Mouse (Mus musculus) limb, embryonic 15.5 days (tissue): ENCODE results near the gene Col18a1. TPM values are rescaled to one million over a fixed set of nuclear protein-coding genes. Genes with fewer than 3 reads are reported as not detected.
A peak's percentile ranks its signal among the peaks of the same experiment; 100 is the strongest.

Experiments used
- ATAC-seq: fragments of 200-750 bp; cut with Nextera tagmentation; 2 replicates; pipeline ENCODE4 v1.8.0; 2017; ENCODE audit warnings: low read depth, moderate TSS enrichment; ENCODE audit not compliant: insufficient number of reproducible peaks, low FRiP score, low TSS enrichment
- H3K27ac ChIP-seq: fragments of 300-500 bp; sonication (generic); 2 replicates; pipeline ENCODE4 v1.5.1; 2015; ENCODE audit warnings: moderate library complexity, mild to moderate bottlenecking, inconsistent platforms
- H3K27me3 ChIP-seq: fragments of 300-500 bp; sonication (generic); 2 replicates; pipeline ENCODE4 v1.6.1; 2015; ENCODE audit warnings: inconsistent platforms
- H3K36me3 ChIP-seq: fragments of 300-500 bp; sonication (generic); 2 replicates; pipeline ENCODE4 v1.6.1; 2015; ENCODE audit warnings: inconsistent platforms
- H3K4me1 ChIP-seq: fragments of 300-500 bp; sonication (generic); 2 replicates; pipeline ENCODE4 v1.6.1; 2015; ENCODE audit warnings: inconsistent platforms
- H3K4me2 ChIP-seq: fragments of 300-500 bp; sonication (generic); 2 replicates; pipeline ENCODE4 v1.6.1; 2015; ENCODE audit warnings: mild to moderate bottlenecking, inconsistent platforms
- H3K4me3 ChIP-seq: fragments of 300-500 bp; sonication (generic); 2 replicates; pipeline ENCODE4 v1.5.1; 2015; ENCODE audit warnings: mild to moderate bottlenecking, inconsistent platforms
- H3K9ac ChIP-seq: fragments of 300-500 bp; sonication (generic); 2 replicates; pipeline ENCODE4 v1.6.1; 2015; ENCODE audit warnings: inconsistent platforms
- H3K9me3 ChIP-seq: fragments of 300-500 bp; sonication (generic); 2 replicates; pipeline ENCODE4 v1.6.1; 2016; ENCODE audit warnings: inconsistent platforms
- WGBS: fragments of 180-500 bp; shearing (Covaris S2); methylation state at CpG from one replicate; pipeline ENCODE4 v1.1.7; 2015; 5-methylcytosine and 5-hydroxymethylcytosine counted together
- polyA plus RNA-seq: library from polyadenylated mRNA; unstranded; fragments of >200 nt; fragmentation: Nextera tagmentation; extraction: Ambion mirVana; gene quantifications from 2 replicates; pipeline ENCODE4 v1.2.1, GENCODE M21; 2015

Gene Col18a1
- polyA plus RNA-seq, 1 experiment from 2014 or later = 93.5 TPM

DNA sequence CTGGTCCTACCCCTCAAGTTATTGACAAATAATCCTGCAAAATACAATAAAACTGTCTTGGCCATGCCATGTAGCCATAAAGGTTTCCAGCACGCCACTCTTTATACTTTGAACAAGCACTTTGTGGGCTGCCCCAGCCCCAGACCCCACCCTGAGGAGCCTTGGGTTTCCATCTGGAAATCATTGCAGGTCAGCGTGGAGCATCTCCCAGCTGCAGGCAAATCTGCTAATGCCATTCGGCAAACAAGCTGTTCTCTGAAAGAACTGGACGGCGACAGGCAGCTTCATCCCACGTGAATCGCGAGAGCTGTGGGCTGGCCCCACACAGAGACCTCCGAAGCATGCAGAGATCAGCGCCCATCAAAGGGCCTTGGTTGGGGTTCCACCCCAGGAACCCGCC lies 34.2 kb downstream of the Col18a1 start:
- Histone ChIP-seq H3K9me3 (no peaks in the 10 kb centered on the region), H3K27ac (peak overlapping the region; percentile 62), H3K4me3 (no peak overlapping the region), H3K27me3 (no peaks in the 10 kb centered on the region), H3K4me1 (peaks cover 45% of the 10 kb centered on the region), H3K4me2 (no peak overlapping the region), H3K36me3 (no peaks in the 10 kb centered on the region), H3K9ac (no peak overlapping the region)
- WGBS = 13% methylated on average over 11 of the region's 11 CpGs
- peak; percentile 33; the same call in 1 of the 2 replicates for ATAC-seq

DNA sequence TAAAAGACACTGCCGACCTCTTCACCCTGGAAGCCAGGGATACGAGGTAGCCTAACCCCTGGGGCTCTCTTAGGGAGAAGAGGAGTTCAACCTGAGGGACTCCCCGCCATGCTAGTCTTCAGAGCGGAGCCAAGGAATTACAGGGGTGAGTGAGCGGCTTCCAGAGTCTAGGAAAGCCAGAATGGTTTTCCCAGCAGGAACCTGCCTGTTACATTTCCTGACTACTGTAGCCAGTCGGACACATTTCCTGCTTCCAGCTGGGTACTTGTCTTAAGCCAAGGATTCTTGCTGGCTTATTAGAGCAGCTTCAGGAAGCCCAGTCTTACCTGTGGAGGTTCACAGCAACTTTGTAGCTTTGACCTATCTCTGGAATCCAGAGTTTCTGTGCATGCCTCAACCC lies 34.8 kb downstream of the Col18a1 start:
- Histone ChIP-seq H3K4me1 (peaks cover 45% of the 10 kb centered on the region), H3K4me3 (no peak overlapping the region), H3K36me3 (no peaks in the 10 kb centered on the region), H3K27me3 (no peaks in the 10 kb centered on the region), H3K4me2 (no peak overlapping the region), H3K9ac (no peak overlapping the region; the same call in 1 of the 2 replicates), H3K27ac (peak overlapping the region; percentile 62), H3K9me3 (no peaks in the 10 kb centered on the region)
- WGBS = 45% methylated on average over 6 of the region's 6 CpGs
- no peak for ATAC-seq

DNA sequence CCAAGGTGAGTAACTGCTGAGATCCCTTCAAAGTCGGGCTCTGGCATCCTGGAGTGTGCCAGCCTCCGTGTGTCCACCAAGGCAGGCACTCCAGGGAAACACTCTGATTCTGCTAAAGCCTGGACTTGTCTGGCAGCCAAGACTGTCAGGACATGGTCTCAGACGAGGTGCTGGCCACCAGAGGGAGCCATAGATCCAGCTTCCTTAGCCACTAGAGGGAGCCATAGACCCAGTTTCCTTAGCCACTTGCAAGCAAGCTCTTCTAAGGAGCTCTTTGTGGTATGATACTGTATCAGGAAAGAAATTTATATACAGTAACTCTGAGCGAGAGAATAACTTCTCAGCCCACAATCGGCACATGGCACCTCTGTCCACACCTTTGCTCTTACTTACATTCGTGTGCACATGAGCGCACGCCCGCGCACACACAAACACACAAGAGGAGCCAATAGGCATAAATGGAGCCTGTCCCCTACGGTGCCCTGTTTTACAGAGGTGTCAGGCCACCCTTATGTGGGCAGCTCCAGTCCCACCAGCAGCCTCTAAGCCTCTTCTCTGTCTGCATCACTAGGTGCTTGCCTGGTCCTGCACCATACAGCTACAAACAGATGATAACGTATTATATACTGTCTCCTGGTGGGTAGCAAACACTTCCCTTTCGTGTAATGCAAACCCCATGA lies 35.6 kb downstream of the Col18a1 start:
- Histone ChIP-seq H3K9ac (no peak overlapping the region; the same call in 1 of the 2 replicates), H3K27ac (peak overlapping the region; percentile 62), H3K4me2 (no peak overlapping the region), H3K4me1 (peaks cover 45% of the 10 kb centered on the region), H3K4me3 (no peak overlapping the region), H3K27me3 (no peaks in the 10 kb centered on the region), H3K9me3 (no peaks in the 10 kb centered on the region), H3K36me3 (no peaks in the 10 kb centered on the region)
- peak; percentile 54; the same call in 1 of the 2 replicates for ATAC-seq
- WGBS = 45% methylated on average over 13 of the region's 13 CpGs

DNA sequence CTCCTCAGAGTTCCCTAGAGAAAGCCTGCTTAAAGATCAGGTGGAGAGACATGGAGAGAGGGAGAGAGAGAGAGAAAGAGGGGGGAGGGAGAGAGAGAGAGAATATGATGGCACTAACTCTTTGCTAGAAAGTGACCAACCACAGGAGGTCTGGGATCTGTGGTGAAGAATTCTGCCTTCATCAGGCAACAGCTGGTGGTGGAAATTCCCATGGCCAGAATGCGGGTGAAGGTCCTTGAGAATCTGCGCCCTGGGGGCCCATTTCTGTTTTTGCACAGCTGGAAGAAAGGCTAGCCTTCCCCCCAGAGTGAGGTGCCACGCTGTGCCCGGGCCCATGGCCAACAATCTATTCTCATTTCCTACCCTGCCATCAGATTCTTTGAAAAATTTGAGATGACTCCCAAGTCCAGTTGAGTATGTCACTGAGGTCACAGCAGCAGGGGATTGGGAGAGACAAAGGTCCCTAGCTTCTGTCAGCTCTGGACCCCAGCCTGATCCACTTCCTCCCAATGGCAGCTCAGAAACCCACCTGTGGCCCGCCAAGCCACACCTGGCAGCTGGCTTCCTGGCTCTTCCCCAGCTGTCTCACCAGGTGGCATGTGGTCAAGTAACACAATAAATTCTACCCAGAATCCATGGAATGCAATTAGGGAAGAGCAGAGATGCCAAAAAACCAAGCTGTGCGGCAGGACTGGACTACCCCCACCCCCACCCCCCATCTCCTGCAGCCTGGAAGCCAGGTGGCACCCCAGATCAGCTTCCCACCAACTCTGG lies 36.5 kb downstream of the Col18a1 start:
- WGBS = 59% methylated on average over 6 of the region's 6 CpGs
- H3K4me1 ChIP-seq = peaks cover 48% of the 10 kb centered on the region
- H3K27ac ChIP-seq = 0 out of 2 replicates have a peak overlapping the region, but pooled peaks have one; percentile 62
- ATAC-seq = no peak
- H3K4me3 ChIP-seq = no peak overlapping the region
- no peaks in the 10 kb centered on the region for H3K9me3 ChIP-seq
- no peak overlapping the region for H3K4me2 ChIP-seq
- H3K27me3 ChIP-seq = no peaks in the 10 kb centered on the region
- no peaks in the 10 kb centered on the region for H3K36me3 ChIP-seq
- H3K9ac ChIP-seq = no peak overlapping the region

DNA sequence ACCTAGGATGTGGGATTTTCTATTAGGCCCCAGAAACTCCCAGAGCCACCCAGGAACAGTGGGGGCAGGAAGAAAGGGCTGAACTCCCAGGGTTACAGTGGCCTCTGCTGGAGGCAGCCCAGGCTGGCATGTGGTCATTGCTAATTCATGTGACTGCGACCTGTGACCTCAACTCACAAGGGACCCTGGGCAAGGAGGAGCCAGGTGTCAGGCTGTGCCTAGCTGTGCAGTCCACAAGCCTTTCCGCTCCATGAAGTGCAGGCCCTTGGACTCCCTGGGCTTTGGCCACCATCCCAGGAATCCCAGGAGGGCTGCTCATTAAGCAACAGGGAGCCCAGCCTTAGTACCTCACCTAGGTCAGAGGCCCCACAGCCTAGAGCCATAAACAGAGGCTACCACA lies 38.4 kb downstream of the Col18a1 start:
- H3K4me3 ChIP-seq = no peak overlapping the region
- H3K4me2 ChIP-seq = no peak overlapping the region
- H3K36me3 ChIP-seq = no peaks in the 10 kb centered on the region
- H3K9me3 ChIP-seq = no peaks in the 10 kb centered on the region
- WGBS = 54% methylated on average over 2 of the region's 2 CpGs
- H3K27me3 ChIP-seq = no peaks in the 10 kb centered on the region
- H3K27ac ChIP-seq = no peak overlapping the region
- no peak overlapping the region for H3K9ac ChIP-seq
- no peak for ATAC-seq
- H3K4me1 ChIP-seq = peaks cover 37% of the 10 kb centered on the region

DNA sequence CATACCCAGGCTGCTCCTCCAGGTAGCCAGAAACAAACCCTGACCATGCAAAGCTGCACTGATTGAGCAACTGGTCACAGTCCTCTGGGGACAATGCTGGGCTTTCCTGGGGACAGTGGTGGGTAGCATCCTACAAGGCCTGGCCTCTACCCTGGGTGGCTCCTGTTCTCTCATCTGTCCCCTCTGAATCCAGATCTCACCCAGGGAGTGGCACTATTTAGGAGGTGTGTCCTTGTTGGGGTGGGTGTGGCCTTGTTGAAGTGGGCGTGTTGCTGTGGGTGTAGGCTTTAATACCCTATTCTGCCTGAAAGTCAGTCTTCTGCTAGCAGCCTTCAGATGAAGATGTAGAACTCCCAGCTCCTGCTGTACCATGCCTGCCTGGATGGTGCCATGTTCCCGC lies 39.8 kb downstream of the Col18a1 start:
- peaks cover 24% of the 10 kb centered on the region for H3K4me1 ChIP-seq
- 78% methylated on average over 2 of the region's 2 CpGs for WGBS
- no peak overlapping the region for H3K27ac ChIP-seq
- H3K4me2 ChIP-seq = no peak overlapping the region
- H3K4me3 ChIP-seq = no peak overlapping the region
- H3K36me3 ChIP-seq = no peaks in the 10 kb centered on the region
- H3K27me3 ChIP-seq = no peaks in the 10 kb centered on the region
- H3K9me3 ChIP-seq = no peaks in the 10 kb centered on the region
- H3K9ac ChIP-seq = no peak overlapping the region
- ATAC-seq = no peak

DNA sequence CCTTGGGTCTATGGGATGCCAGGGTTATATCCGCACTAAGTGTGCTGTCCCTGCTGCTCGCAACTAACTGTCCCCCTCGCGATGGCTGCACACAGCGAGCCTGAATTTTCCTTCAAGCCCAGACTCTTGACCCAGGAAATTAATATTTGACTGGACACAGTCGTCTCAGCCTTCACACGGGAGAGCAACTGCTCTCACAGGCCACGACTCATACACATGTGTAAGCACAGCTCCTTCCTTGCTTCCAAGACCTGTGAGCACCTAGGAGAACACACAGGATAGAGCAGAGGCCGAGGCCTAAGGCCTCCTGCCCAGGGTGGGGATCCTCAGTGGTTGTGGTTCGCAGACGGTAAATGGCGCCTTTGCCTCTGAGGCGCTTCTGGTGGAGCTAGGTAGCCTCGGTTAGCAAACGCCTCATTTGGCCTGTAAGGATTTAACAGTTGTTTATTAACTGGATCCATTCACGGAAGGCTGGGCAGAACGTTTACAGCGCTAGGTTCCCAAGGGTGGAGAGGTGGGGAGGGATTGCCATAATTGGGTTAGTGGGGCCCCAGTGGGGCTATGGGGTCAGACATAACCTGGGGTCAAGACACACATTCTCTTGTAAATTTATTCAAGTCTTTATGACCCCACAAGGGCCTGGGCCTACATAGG lies 41.1 kb downstream of the Col18a1 start:
- Histone ChIP-seq H3K27me3 (no peaks in the 10 kb centered on the region), H3K9me3 (0 out of 2 replicates have a peak, but pooled peaks cover 4% of the 10 kb centered on the region), H3K9ac (no peak overlapping the region), H3K4me1 (peaks cover 12% of the 10 kb centered on the region), H3K4me2 (no peak overlapping the region), H3K36me3 (no peaks in the 10 kb centered on the region), H3K27ac (no peak overlapping the region), H3K4me3 (no peak overlapping the region)
- WGBS = 77% methylated on average over 18 of the region's 18 CpGs
- ATAC-seq = no peak

DNA sequence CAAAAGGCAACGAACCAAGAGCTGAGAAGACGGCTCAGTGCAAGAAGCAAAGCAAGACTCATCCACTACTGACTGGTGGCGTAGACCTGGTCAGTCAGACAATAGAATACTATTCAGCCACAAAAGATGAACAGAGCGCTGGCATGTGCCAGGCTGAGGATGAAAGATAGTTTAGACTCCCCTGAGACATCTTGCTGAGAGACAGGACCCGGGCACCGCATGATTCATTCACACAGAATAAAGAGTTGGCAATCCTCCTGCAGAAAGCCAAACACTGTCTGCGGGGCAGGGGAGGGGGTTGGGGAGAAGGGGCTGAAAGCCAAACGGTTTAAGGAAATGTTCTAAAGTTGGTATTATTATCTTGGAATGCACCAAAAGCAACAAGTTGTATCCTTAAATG lies 42.4 kb downstream of the Col18a1 start:
- Histone ChIP-seq H3K4me1 (peaks cover 6% of the 10 kb centered on the region), H3K4me3 (no peak overlapping the region), H3K9me3 (0 out of 2 replicates have a peak, but pooled peaks cover 4% of the 10 kb centered on the region), H3K4me2 (no peak overlapping the region), H3K36me3 (no peaks in the 10 kb centered on the region), H3K9ac (no peak overlapping the region), H3K27ac (no peak overlapping the region), H3K27me3 (no peaks in the 10 kb centered on the region)
- WGBS = 71% methylated on average over 8 of the region's 8 CpGs
- ATAC-seq = no peak

DNA sequence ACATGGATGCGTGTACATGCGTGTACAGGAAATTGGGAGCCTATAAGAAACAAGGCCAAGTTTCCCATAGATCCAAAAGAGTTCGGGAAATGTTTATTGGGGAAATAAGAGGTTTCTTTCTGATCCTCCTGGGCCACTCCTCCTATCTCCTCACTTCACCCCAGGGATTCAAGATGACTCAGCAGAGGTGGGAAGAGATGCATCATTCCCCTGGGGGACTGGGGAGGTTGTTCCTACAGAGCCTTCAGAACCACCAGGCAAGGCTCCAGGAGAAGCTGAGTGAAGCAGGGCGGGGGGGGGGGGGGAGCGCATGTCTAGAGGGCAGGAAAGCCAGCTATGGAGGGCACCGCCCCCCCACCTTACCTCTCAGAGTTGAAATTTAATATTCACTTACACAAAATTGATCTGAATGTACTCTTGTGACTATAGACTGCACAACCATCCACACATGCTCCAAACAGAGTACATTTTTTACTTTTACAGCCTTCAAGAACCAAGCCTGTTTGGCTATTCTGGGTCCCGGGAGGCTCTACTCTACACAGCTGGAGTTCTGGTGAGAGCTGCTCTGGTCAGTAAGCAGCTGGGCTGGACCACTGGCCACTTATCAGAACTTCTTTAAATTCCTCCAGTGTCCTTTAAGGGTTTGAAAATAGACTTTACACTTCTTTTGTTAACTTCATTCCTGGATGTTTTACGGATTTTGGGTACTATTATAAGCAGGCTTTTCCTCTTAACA lies 44.9 kb downstream of the Col18a1 start:
- Histone ChIP-seq H3K4me1 (peaks cover 8% of the 10 kb centered on the region), H3K4me3 (no peak overlapping the region), H3K27ac (no peak overlapping the region), H3K9ac (no peak overlapping the region), H3K4me2 (no peak overlapping the region), H3K9me3 (0 out of 2 replicates have a peak, but pooled peaks cover 4% of the 10 kb centered on the region), H3K36me3 (no peaks in the 10 kb centered on the region), H3K27me3 (no peaks in the 10 kb centered on the region)
- WGBS = 74% methylated on average over 8 of the region's 8 CpGs
- ATAC-seq = no peak

DNA sequence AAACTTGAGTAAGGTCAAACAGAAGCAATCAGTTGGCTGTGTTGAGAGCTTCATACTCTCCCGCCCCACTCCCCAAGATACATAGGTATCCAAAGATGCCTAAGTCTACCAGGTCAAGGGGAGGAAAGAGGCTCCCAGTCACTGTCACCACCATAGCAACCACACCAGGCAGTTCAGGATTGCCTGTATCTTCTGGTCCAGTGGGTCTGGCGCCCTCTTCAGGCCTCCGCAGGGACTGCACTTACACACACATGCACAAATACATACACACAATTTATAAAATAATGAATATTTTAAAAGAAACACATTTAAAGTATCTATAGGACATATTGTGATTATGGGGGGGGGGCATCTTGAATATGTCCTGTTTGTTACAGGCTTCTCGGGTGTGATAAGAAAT lies 45.8 kb downstream of the Col18a1 start:
- Histone ChIP-seq H3K27me3 (no peaks in the 10 kb centered on the region), H3K4me3 (no peak overlapping the region), H3K4me2 (no peak overlapping the region), H3K4me1 (peaks cover 12% of the 10 kb centered on the region), H3K36me3 (no peaks in the 10 kb centered on the region), H3K27ac (no peak overlapping the region), H3K9ac (no peak overlapping the region), H3K9me3 (0 out of 2 replicates have a peak, but pooled peaks cover 4% of the 10 kb centered on the region)
- ATAC-seq = no peak
- WGBS = 88% methylated on average over 4 of the region's 4 CpGs

DNA sequence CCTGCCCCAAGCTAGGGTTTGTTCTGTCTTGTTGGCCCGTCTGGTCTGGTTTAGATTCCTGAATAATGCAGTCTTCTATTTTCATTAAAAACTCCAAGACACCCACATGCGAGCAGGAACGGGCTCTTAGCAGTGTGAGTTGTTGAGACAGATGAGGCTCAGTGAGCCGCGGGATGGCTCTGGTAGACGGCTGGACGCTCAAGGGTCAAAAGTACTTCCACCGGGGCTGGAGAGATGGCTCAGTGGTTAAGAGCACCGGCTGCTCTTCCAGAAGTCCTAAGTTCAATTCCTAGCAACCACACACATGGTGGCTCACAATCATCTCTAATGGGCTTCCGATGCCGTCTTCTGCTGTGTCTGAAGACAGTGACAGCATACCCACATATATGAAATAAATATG lies 46.9 kb downstream of the Col18a1 start:
- Histone ChIP-seq H3K9me3 (0 out of 2 replicates have a peak, but pooled peaks cover 4% of the 10 kb centered on the region), H3K27me3 (no peaks in the 10 kb centered on the region), H3K4me2 (no peak overlapping the region), H3K9ac (no peak overlapping the region), H3K4me3 (no peak overlapping the region), H3K27ac (no peak overlapping the region), H3K36me3 (no peaks in the 10 kb centered on the region), H3K4me1 (peaks cover 11% of the 10 kb centered on the region)
- no peak for ATAC-seq
- 71% methylated on average over 11 of the region's 11 CpGs for WGBS
